Mouse (Mus musculus) cerebellum, adult 11-12 months (tissue): Measurements from ENCODE around the gene Gm36864.
"Not testable (repeated sequence)": the region's sequence is repeated elsewhere in the genome, so short reads cannot be mapped to it uniquely, and the experiment has no call there.

Experiments used
- DNase-seq: peaks from one replicate; pipeline ENCODE4 v3.0.0; 2022

Gene Gm36864

GRCm38 (mm10) chr7:44235909-44236308 lies at the start of gene Gm36864:
Gene Gm36864, plus strand, starts transcription at chr7:44236177.
- DNase-seq: no peak

GRCm38 (mm10) chr7:44186516-44186915 lies 49.5 kb upstream of the Gm36864 start:
- not testable (repeated sequence) for DNase-seq

GRCm38 (mm10) chr7:44187936-44188335 lies 48.0 kb upstream of the Gm36864 start, which contains the start of gene Klk1b24:
Gene Klk1b24, plus strand, starts transcription at chr7:44188236.
- DNase-seq: not testable (repeated sequence)

- not testable (repeated sequence) for DNase-seq
These were observed 42.5 kb upstream of the Gm36864 start for GRCm38 (mm10) chr7:44193466-44193865.

- no peak for DNase-seq
These were observed 38.1 kb upstream of the Gm36864 start, which contains the start of gene Klk1b3 for GRCm38 (mm10) chr7:44197891-44198290. Gene Klk1b3, plus strand, starts transcription at chr7:44198191.

GRCm38 (mm10) chr7:44207135-44207534 lies 28.8 kb upstream of the Gm36864 start, which contains the start of gene Klk1b4:
Gene Klk1b4, plus strand, starts transcription at chr7:44207435.
- not testable (repeated sequence) for DNase-seq

GRCm38 (mm10) chr7:44208307-44208706 lies 27.7 kb upstream of the Gm36864 start:
- no peak for DNase-seq

- DNase-seq: no peak
These were observed 20.3 kb upstream of the Gm36864 start, which contains the start of gene Klk1b5 for GRCm38 (mm10) chr7:44215645-44216044. Gene Klk1b5, plus strand, starts transcription at chr7:44215945.

- not testable (repeated sequence) for DNase-seq
These were observed 14.4 kb upstream of the Gm36864 start for GRCm38 (mm10) chr7:44221601-44222000.

- not testable (repeated sequence) for DNase-seq
These were observed 13.6 kb upstream of the Gm36864 start for GRCm38 (mm10) chr7:44222335-44222734.

GRCm38 (mm10) chr7:44225076-44225475 lies 10.9 kb upstream of the Gm36864 start, which contains the start of gene Klk1:
Gene Klk1, plus strand, starts transcription at chr7:44225360.
- no peak for DNase-seq

GRCm38 (mm10) chr7:44239913-44240312 lies 3.9 kb downstream of the Gm36864 start:
- no peak for DNase-seq

GRCm38 (mm10) chr7:44240712-44241111 lies 4.7 kb downstream of the Gm36864 start:
- no peak for DNase-seq

GRCm38 (mm10) chr7:44241163-44241562 lies 5.2 kb downstream of the Gm36864 start:
- DNase-seq: no peak

GRCm38 (mm10) chr7:44244080-44244479 lies 8.1 kb downstream of the Gm36864 start:
- no peak for DNase-seq

GRCm38 (mm10) chr7:44246055-44246983 lies 10.3 kb downstream of the Gm36864 start, which contains the start of the genes 1700028J19Rik and 2410002F23Rik:
Gene 1700028J19Rik, minus strand, starts transcription at chr7:44246695.
Gene 2410002F23Rik, plus strand, starts transcription at chr7:44246722.
- peak; percentile 92 for DNase-seq

GRCm38 (mm10) chr7:44246984-44247470 lies 11.1 kb downstream of the Gm36864 start:
- peak; percentile 80 for DNase-seq

- DNase-seq: no peak
These were observed 12.0 kb downstream of the Gm36864 start for GRCm38 (mm10) chr7:44247971-44248370.

- no peak for DNase-seq
These were observed 13.3 kb downstream of the Gm36864 start for GRCm38 (mm10) chr7:44249248-44249647.

- DNase-seq: not testable (repeated sequence)
These were observed 14.8 kb downstream of the Gm36864 start for GRCm38 (mm10) chr7:44250732-44251275.

- DNase-seq: no peak
These were observed 17.1 kb downstream of the Gm36864 start for GRCm38 (mm10) chr7:44253023-44253616.

- no peak for DNase-seq
These were observed 19.0 kb downstream of the Gm36864 start for GRCm38 (mm10) chr7:44254930-44255329.

GRCm38 (mm10) chr7:44257278-44257677 lies 21.3 kb downstream of the Gm36864 start, which contains the start of gene Acp4:
Gene Acp4, minus strand, starts transcription at chr7:44257378.
- no peak for DNase-seq
